Mouse (Mus musculus) liver, embryonic 12.5 days (tissue): ENCODE measurements around the gene Pgap1. TPM values are rescaled to one million over a fixed set of nuclear protein-coding genes. Genes with fewer than 3 reads are reported as not detected.

Experiments used
- ATAC-seq: fragments of 200-750 bp; cut with Nextera tagmentation; 2 replicates; pipeline ENCODE4 v1.8.0; 2017; ENCODE audit warnings: moderate number of reproducible peaks, mild to moderate bottlenecking, moderate library complexity
- H3K27ac ChIP-seq: fragments of 300-500 bp; sonication (generic); 2 replicates; pipeline ENCODE4 v1.5.1; 2016; ENCODE audit warnings: mild to moderate bottlenecking
- H3K27me3 ChIP-seq: fragments of 300-500 bp; sonication (generic); replicated peaks from 2 replicates; pipeline ENCODE4 v1.6.1; 2016; ENCODE audit warnings: mild to moderate bottlenecking, moderate library complexity
- H3K36me3 ChIP-seq: fragments of 300-500 bp; sonication (generic); 2 replicates; pipeline ENCODE4 v1.6.1; 2016; ENCODE audit warnings: mild to moderate bottlenecking, moderate library complexity
- H3K4me1 ChIP-seq: fragments of 300-500 bp; sonication (generic); 2 replicates; pipeline ENCODE4 v1.6.1; 2016
- H3K4me2 ChIP-seq: fragments of 300-500 bp; sonication (generic); 2 replicates; pipeline ENCODE4 v1.6.1; 2016; ENCODE audit warnings: mild to moderate bottlenecking, moderate library complexity
- H3K4me3 ChIP-seq: fragments of 300-500 bp; sonication (generic); 2 replicates; pipeline ENCODE4 v1.5.1; 2016; ENCODE audit warnings: mild to moderate bottlenecking, moderate library complexity
- H3K9ac ChIP-seq: fragments of 300-500 bp; sonication (generic); 2 replicates; pipeline ENCODE4 v1.6.1; 2016; ENCODE audit warnings: mild to moderate bottlenecking, moderate library complexity
- H3K9me3 ChIP-seq: fragments of 300-500 bp; sonication (generic); replicated peaks from 2 replicates; pipeline ENCODE4 v1.6.1; 2016; ENCODE audit warnings: mild to moderate bottlenecking, moderate library complexity
- WGBS: fragments of 180-500 bp; shearing (Covaris S2); methylation state at CpG from one replicate; pipeline ENCODE4 v1.1.7; 2016; ENCODE audit not compliant: insufficient replicate concordance; 5-methylcytosine and 5-hydroxymethylcytosine counted together
- polyA plus RNA-seq: library from polyadenylated mRNA; unstranded; fragments of >200 nt; fragmentation: Nextera tagmentation; extraction: Ambion mirVana; gene quantifications from 2 replicates; pipeline ENCODE4 v1.2.1, GENCODE M21; 2016

The Pgap1 gene
- polyA plus RNA-seq, 1 experiment from 2014 or later, result 1.3 TPM

GRCm38 (mm10) chr1:54496254-54496653 is 61.2 kb downstream of the Pgap1 start:
- WGBS, result 60% methylated on average over 1 of the region's 1 CpGs
- no peaks in the 10 kb centered on the region for H3K4me1 ChIP-seq
- H3K9me3 ChIP-seq, result 0 out of 2 replicates have a peak, but pooled peaks cover 4% of the 10 kb centered on the region
- no peak overlapping the region for H3K27ac ChIP-seq
- no peak overlapping the region for H3K4me3 ChIP-seq
- H3K4me2 ChIP-seq, result no peak overlapping the region
- ATAC-seq, result no peak
- no peaks in the 10 kb centered on the region for H3K36me3 ChIP-seq
- H3K27me3 ChIP-seq, result no peaks in the 10 kb centered on the region
- no peak overlapping the region for H3K9ac ChIP-seq

GRCm38 (mm10) chr1:54493496-54493895 is 64.0 kb downstream of the Pgap1 start:
- no peak overlapping the region for H3K4me3 ChIP-seq
- ATAC-seq, result no peak
- WGBS, result 65% methylated on average over 3 of the region's 3 CpGs
- H3K4me1 ChIP-seq, result no peaks in the 10 kb centered on the region
- H3K27ac ChIP-seq, result no peak overlapping the region
- H3K4me2 ChIP-seq, result no peak overlapping the region
- H3K9ac ChIP-seq, result no peak overlapping the region
- no peaks in the 10 kb centered on the region for H3K9me3 ChIP-seq
- H3K36me3 ChIP-seq, result no peaks in the 10 kb centered on the region
- no peaks in the 10 kb centered on the region for H3K27me3 ChIP-seq

GRCm38 (mm10) chr1:54492435-54492841 is 65.0 kb downstream of the Pgap1 start:
- no peak for ATAC-seq
- Histone ChIP-seq H3K27me3 (no peaks in the 10 kb centered on the region), H3K9ac (no peak overlapping the region), H3K4me1 (no peaks in the 10 kb centered on the region), H3K27ac (no peak overlapping the region), H3K4me2 (no peak overlapping the region), H3K4me3 (no peak overlapping the region), H3K36me3 (no peaks in the 10 kb centered on the region), H3K9me3 (no peaks in the 10 kb centered on the region)
- WGBS, result 59% methylated on average over 2 of the region's 2 CpGs

GRCm38 (mm10) chr1:54484744-54485420 is 72.6 kb downstream of the Pgap1 start:
- WGBS, result 76% methylated on average over 3 of the region's 3 CpGs
- Histone ChIP-seq H3K9ac (no peak overlapping the region), H3K36me3 (no peaks in the 10 kb centered on the region), H3K9me3 (no peaks in the 10 kb centered on the region), H3K27ac (no peak overlapping the region), H3K4me1 (no peaks in the 10 kb centered on the region), H3K27me3 (no peaks in the 10 kb centered on the region), H3K4me2 (no peak overlapping the region), H3K4me3 (no peak overlapping the region)
- ATAC-seq, result no peak

- Histone ChIP-seq H3K27me3 (no peaks in the 10 kb centered on the region), H3K9me3 (no peaks in the 10 kb centered on the region), H3K4me1 (no peaks in the 10 kb centered on the region), H3K4me2 (no peak overlapping the region), H3K9ac (no peak overlapping the region), H3K36me3 (0 out of 2 replicates have a peak, but pooled peaks cover 2% of the 10 kb centered on the region), H3K4me3 (no peak overlapping the region), H3K27ac (no peak overlapping the region)
- 80% methylated on average over 12 of the region's 12 CpGs for WGBS
- ATAC-seq, result no peak
Measured at GRCm38 (mm10) chr1:54480491-54480890, 77.0 kb downstream of the Pgap1 start.

- ATAC-seq, result no peak
- Histone ChIP-seq H3K36me3 (no peaks in the 10 kb centered on the region), H3K9ac (no peak overlapping the region), H3K27ac (no peak overlapping the region), H3K4me3 (no peak overlapping the region), H3K4me1 (no peaks in the 10 kb centered on the region), H3K27me3 (no peaks in the 10 kb centered on the region), H3K4me2 (no peak overlapping the region), H3K9me3 (no peaks in the 10 kb centered on the region)
Measured at GRCm38 (mm10) chr1:54468662-54469061, 88.8 kb downstream of the Pgap1 start.

- ATAC-seq, result no peak
- 78% methylated on average over 1 of the region's 1 CpGs for WGBS
- no peak overlapping the region for H3K9ac ChIP-seq
Measured at GRCm38 (mm10) chr1:54467366-54467765, 90.1 kb downstream of the Pgap1 start.

GRCm38 (mm10) chr1:54452116-54452515 is 105.4 kb downstream of the Pgap1 start:
- H3K27ac ChIP-seq, result no peak overlapping the region
- WGBS, result 61% methylated on average over 2 of the region's 2 CpGs
- H3K4me1 ChIP-seq, result no peaks in the 10 kb centered on the region
- no peak overlapping the region for H3K4me2 ChIP-seq
- no peaks in the 10 kb centered on the region for H3K36me3 ChIP-seq
- H3K9me3 ChIP-seq, result no peaks in the 10 kb centered on the region
- H3K27me3 ChIP-seq, result peaks cover 3% of the 10 kb centered on the region; the same call in 1 of the 2 replicates
- no peak overlapping the region for H3K9ac ChIP-seq
- no peak overlapping the region for H3K4me3 ChIP-seq
- ATAC-seq, result no peak

More at GRCm38 (mm10) chr1:54467366-54467765, 90.1 kb downstream of the Pgap1 start:
- Histone ChIP-seq H3K27me3 (no peaks in the 10 kb centered on the region), H3K36me3 (no peaks in the 10 kb centered on the region), H3K4me2 (no peak overlapping the region), H3K27ac (no peak overlapping the region), H3K9me3 (no peaks in the 10 kb centered on the region), H3K4me3 (no peak overlapping the region), H3K4me1 (no peaks in the 10 kb centered on the region)

- no peak overlapping the region for H3K27ac ChIP-seq
- ATAC-seq, result no peak
- H3K27me3 ChIP-seq, result peaks cover 11% of the 10 kb centered on the region; the same call in 1 of the 2 replicates
- no peaks in the 10 kb centered on the region for H3K4me1 ChIP-seq
- H3K9ac ChIP-seq, result no peak overlapping the region
- H3K36me3 ChIP-seq, result no peaks in the 10 kb centered on the region
- H3K4me2 ChIP-seq, result no peak overlapping the region
- no peaks in the 10 kb centered on the region for H3K9me3 ChIP-seq
- H3K4me3 ChIP-seq, result no peak overlapping the region
- WGBS, result 71% methylated on average over 4 of the region's 4 CpGs
Measured at GRCm38 (mm10) chr1:54448833-54449232, 108.7 kb downstream of the Pgap1 start.

- Histone ChIP-seq H3K27me3 (peaks cover 11% of the 10 kb centered on the region; the same call in 1 of the 2 replicates), H3K4me1 (no peaks in the 10 kb centered on the region), H3K4me3 (no peak overlapping the region), H3K27ac (no peak overlapping the region), H3K9ac (no peak overlapping the region), H3K4me2 (no peak overlapping the region), H3K9me3 (no peaks in the 10 kb centered on the region), H3K36me3 (no peaks in the 10 kb centered on the region)
- 37% methylated on average over 7 of the region's 7 CpGs for WGBS
- no peak for ATAC-seq
Measured at GRCm38 (mm10) chr1:54443641-54444040, 113.8 kb downstream of the Pgap1 start.

- H3K36me3 ChIP-seq, result peaks cover 5% of the 10 kb centered on the region; the same call in 1 of the 2 replicates
- H3K4me2 ChIP-seq, result peak overlapping the region; percentile 73
- H3K9me3 ChIP-seq, result no peaks in the 10 kb centered on the region
- 49% methylated on average over 3 of the region's 3 CpGs for WGBS
- no peaks in the 10 kb centered on the region for H3K27me3 ChIP-seq
- H3K4me3 ChIP-seq, result peak overlapping the region; percentile 78
- H3K9ac ChIP-seq, result peak overlapping the region; percentile 78; the same call in 1 of the 2 replicates
- no peak for ATAC-seq
- peaks cover 6% of the 10 kb centered on the region; the same call in 1 of the 2 replicates for H3K4me1 ChIP-seq
- no peak overlapping the region for H3K27ac ChIP-seq
Measured at GRCm38 (mm10) chr1:54439080-54439476, 118.4 kb downstream of the Pgap1 start.

- Histone ChIP-seq H3K36me3 (peaks cover 9% of the 10 kb centered on the region), H3K4me2 (peak within 1 kb of the TSS; percentile 73), H3K4me1 (peaks cover 6% of the 10 kb centered on the region; the same call in 1 of the 2 replicates), H3K27me3 (no peaks in the 10 kb centered on the region), H3K4me3 (peak within 1 kb of the TSS; percentile 78), H3K27ac (peak within 1 kb of the TSS; percentile 55; the same call in 1 of the 2 replicates), H3K9me3 (no peaks in the 10 kb centered on the region), H3K9ac (peak within 1 kb of the TSS; percentile 78)
- peak; percentile 96 for ATAC-seq
- 2% methylated on average over 39 of the region's 39 CpGs for WGBS
Measured at GRCm38 (mm10) chr1:54438340-54439079, 119.0 kb downstream of the Pgap1 start, which contains the start of gene Gtf3c3. Gene Gtf3c3, minus strand, starts transcription at chr1:54438971.
